Mouse (Mus musculus) intestine, embryonic 14.5 days (tissue): Measurements from ENCODE around the gene Rassf8. TPM values are rescaled to one million over a fixed set of nuclear protein-coding genes. Genes with fewer than 3 reads are reported as not detected.

Source experiments
- ATAC-seq: fragments of 200-750 bp; cut with Nextera tagmentation; replicated peaks from 2 replicates; pipeline ENCODE4 v1.8.0; 2017; ENCODE audit warnings: low read depth, moderate number of reproducible peaks, moderate TSS enrichment, moderate library complexity; ENCODE audit not compliant: low FRiP score, low TSS enrichment
- DNase-seq: peaks from one replicate; pipeline ENCODE4 v3.0.0-alpha.2; 2018; ENCODE audit warnings: low spot score
- H3K27ac ChIP-seq: fragments of 300-500 bp; sonication (generic); 2 replicates; pipeline ENCODE4 v1.5.1; 2014; ENCODE audit warnings: low read depth, mild to moderate bottlenecking, control low read depth
- H3K27me3 ChIP-seq: fragments of 300-500 bp; sonication (generic); replicated peaks from 2 replicates; pipeline ENCODE4 v1.6.1; 2014; ENCODE audit warnings: low read length, control low read depth; ENCODE audit not compliant: control insufficient read depth, insufficient read depth
- H3K36me3 ChIP-seq: fragments of 300-500 bp; sonication (generic); 2 replicates; pipeline ENCODE4 v1.6.1; 2014; ENCODE audit warnings: low read length, control low read depth; ENCODE audit not compliant: control insufficient read depth, insufficient read depth
- H3K4me1 ChIP-seq: fragments of 300-500 bp; sonication (generic); replicated peaks from 2 replicates; pipeline ENCODE4 v1.6.1; 2014; ENCODE audit warnings: low read length, control low read depth, mixed read lengths; ENCODE audit not compliant: control insufficient read depth, insufficient read depth
- H3K4me2 ChIP-seq: fragments of 300-500 bp; sonication (generic); 2 replicates; pipeline ENCODE4 v1.6.1; 2014; ENCODE audit warnings: low read length
- H3K4me3 ChIP-seq: fragments of 300-500 bp; sonication (generic); 2 replicates; pipeline ENCODE4 v1.5.1; 2014; ENCODE audit warnings: low read depth, low read length, control low read depth, mixed read lengths
- H3K9ac ChIP-seq: fragments of 300-500 bp; sonication (generic); 2 replicates; pipeline ENCODE4 v1.6.1; 2014; ENCODE audit warnings: mild to moderate bottlenecking, low read length
- H3K9me3 ChIP-seq: fragments of 300-500 bp; sonication (generic); 2 replicates; pipeline ENCODE4 v1.6.1; 2016; ENCODE audit warnings: low read length, control low read depth; ENCODE audit not compliant: control insufficient read depth
- WGBS: fragments of 180-500 bp; shearing (Covaris S2); extraction: QIAGEN DNeasy Blood & Tissue Kit; methylation state at CpG from one replicate; pipeline ENCODE4 v1.1.7; 2014; 5-methylcytosine and 5-hydroxymethylcytosine counted together
- polyA plus RNA-seq: library from polyadenylated mRNA; unstranded; fragments of >200 nt; fragmentation: Nextera tagmentation; extraction: Ambion mirVana; gene quantifications from 2 replicates; pipeline ENCODE4 v1.2.1, GENCODE M21; 2014

The Rassf8 gene
- polyA plus RNA-seq, 1 experiment from 2014 or later: 9.1 TPM

- Histone ChIP-seq H3K9ac (peak overlapping the region; percentile 2; the same call in 1 of the 2 replicates), H3K9me3 (no peaks in the 10 kb centered on the region), H3K4me2 (no peak overlapping the region), H3K4me3 (no peak overlapping the region), H3K4me1 (peaks cover 28% of the 10 kb centered on the region), H3K36me3 (no peaks in the 10 kb centered on the region), H3K27me3 (no peaks in the 10 kb centered on the region), H3K27ac (peak overlapping the region; percentile 40)
- no peak for DNase-seq
- ATAC-seq: no peak
- 26% methylated on average over 14 of the region's 14 CpGs for WGBS
Measured at GRCm38 (mm10) chr6:145796191-145797023, 49.9 kb downstream of the Rassf8 start.

GRCm38 (mm10) chr6:145797692-145798091 lies 51.1 kb downstream of the Rassf8 start:
- WGBS: 73% methylated on average over 3 of the region's 3 CpGs
- H3K4me3 ChIP-seq: no peak overlapping the region
- no peak for DNase-seq
- no peaks in the 10 kb centered on the region for H3K27me3 ChIP-seq
- no peak overlapping the region for H3K4me2 ChIP-seq
- no peak overlapping the region for H3K27ac ChIP-seq
- ATAC-seq: no peak
- H3K9ac ChIP-seq: no peak overlapping the region
- H3K36me3 ChIP-seq: no peaks in the 10 kb centered on the region
- peaks cover 21% of the 10 kb centered on the region for H3K4me1 ChIP-seq
- H3K9me3 ChIP-seq: no peaks in the 10 kb centered on the region

- H3K4me1 ChIP-seq: peaks cover 2% of the 10 kb centered on the region; the same call in 1 of the 2 replicates
- no peak overlapping the region for H3K9ac ChIP-seq
- H3K27ac ChIP-seq: no peak overlapping the region
- H3K9me3 ChIP-seq: no peaks in the 10 kb centered on the region
- H3K4me3 ChIP-seq: no peak overlapping the region
- 79% methylated on average over 3 of the region's 3 CpGs for WGBS
- H3K36me3 ChIP-seq: no peaks in the 10 kb centered on the region
- H3K27me3 ChIP-seq: no peaks in the 10 kb centered on the region
- ATAC-seq (no peak), DNase-seq (no peak)
- no peak overlapping the region for H3K4me2 ChIP-seq
Measured at GRCm38 (mm10) chr6:145801796-145802488, 55.4 kb downstream of the Rassf8 start.

GRCm38 (mm10) chr6:145802881-145803280 lies 56.3 kb downstream of the Rassf8 start:
- Histone ChIP-seq H3K4me3 (no peak overlapping the region), H3K4me1 (no peaks in the 10 kb centered on the region; the same call in 1 of the 2 replicates), H3K4me2 (no peak overlapping the region), H3K9ac (no peak overlapping the region), H3K27me3 (no peaks in the 10 kb centered on the region), H3K36me3 (no peaks in the 10 kb centered on the region), H3K27ac (no peak overlapping the region), H3K9me3 (no peaks in the 10 kb centered on the region)
- no peak for ATAC-seq
- no peak for DNase-seq
- 82% methylated on average over 8 of the region's 8 CpGs for WGBS

GRCm38 (mm10) chr6:145804276-145804675 lies 57.7 kb downstream of the Rassf8 start:
- Histone ChIP-seq H3K4me1 (no peaks in the 10 kb centered on the region; the same call in 1 of the 2 replicates), H3K36me3 (0 out of 2 replicates have a peak, but pooled peaks cover under 1% of the 10 kb centered on the region), H3K9ac (no peak overlapping the region), H3K27ac (no peak overlapping the region), H3K4me2 (no peak overlapping the region), H3K9me3 (no peaks in the 10 kb centered on the region), H3K4me3 (no peak overlapping the region), H3K27me3 (no peaks in the 10 kb centered on the region)
- ATAC-seq: no peak
- WGBS: 72% methylated on average over 3 of the region's 3 CpGs
- no peak for DNase-seq

GRCm38 (mm10) chr6:145806784-145807183 lies 60.2 kb downstream of the Rassf8 start:
- 52% methylated on average over 2 of the region's 2 CpGs for WGBS
- H3K36me3 ChIP-seq: 0 out of 2 replicates have a peak, but pooled peaks cover 15% of the 10 kb centered on the region
- H3K4me2 ChIP-seq: no peak overlapping the region
- no peaks in the 10 kb centered on the region for H3K4me1 ChIP-seq
- DNase-seq (no peak), ATAC-seq (no peak)
- no peak overlapping the region for H3K9ac ChIP-seq
- H3K27ac ChIP-seq: no peak overlapping the region
- no peaks in the 10 kb centered on the region for H3K9me3 ChIP-seq
- H3K27me3 ChIP-seq: no peaks in the 10 kb centered on the region
- H3K4me3 ChIP-seq: no peak overlapping the region

GRCm38 (mm10) chr6:145807929-145808328 lies 61.4 kb downstream of the Rassf8 start:
- no peak for DNase-seq
- WGBS: 81% methylated on average over 8 of the region's 9 CpGs
- Histone ChIP-seq H3K4me3 (no peak overlapping the region), H3K4me2 (no peak overlapping the region), H3K9me3 (no peaks in the 10 kb centered on the region), H3K27me3 (no peaks in the 10 kb centered on the region), H3K27ac (no peak overlapping the region), H3K36me3 (0 out of 2 replicates have a peak, but pooled peaks cover 15% of the 10 kb centered on the region), H3K9ac (no peak overlapping the region), H3K4me1 (no peaks in the 10 kb centered on the region)
- no peak for ATAC-seq

- Histone ChIP-seq H3K4me2 (no peak overlapping the region), H3K4me1 (no peaks in the 10 kb centered on the region), H3K9me3 (no peaks in the 10 kb centered on the region), H3K27me3 (no peaks in the 10 kb centered on the region), H3K9ac (no peak overlapping the region), H3K36me3 (peaks cover 18% of the 10 kb centered on the region; the same call in 1 of the 2 replicates), H3K4me3 (no peak overlapping the region), H3K27ac (no peak overlapping the region)
- DNase-seq (no peak), ATAC-seq (no peak)
- WGBS: 79% methylated on average over 7 of the region's 7 CpGs
Measured at GRCm38 (mm10) chr6:145809566-145809965, 63.0 kb downstream of the Rassf8 start.
